Mouse (Mus musculus): Measurements from ENCODE around the gene Adprhl1.

DNA sequence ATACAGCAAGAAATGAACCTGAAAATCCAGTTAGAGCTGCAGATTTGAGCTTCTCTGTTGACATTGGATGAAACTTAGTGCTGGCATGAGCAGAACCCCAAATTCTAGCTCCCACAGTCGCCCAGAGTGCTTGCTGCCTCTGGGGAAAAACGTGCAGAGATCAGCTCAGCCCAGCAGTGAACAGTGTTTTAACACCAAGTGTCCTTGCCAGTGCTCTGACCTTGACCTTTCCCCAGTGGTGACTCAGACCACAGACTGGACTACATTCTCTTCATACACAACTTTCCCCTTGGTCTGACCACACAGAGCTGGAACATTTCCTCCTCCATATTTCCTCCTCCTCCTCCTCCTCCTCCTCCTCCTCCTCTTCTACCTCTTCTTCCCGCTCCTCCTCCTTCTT, 51.9 kb downstream of the Adprhl1 start:
- TF ChIP-seq BHLHE40 (IDR thresholded peaks at IDR 0.05; ENCODE audit: low read depth, low read length) (no peak), EP300 (IDR thresholded peaks at IDR 0.05; ENCODE audit: low read length) (no peak), POLR2A (IDR thresholded peaks at IDR 0.05; ENCODE audit: low read depth, low read length) (no peak), CTCF (conservative IDR thresholded peaks at IDR 0.05 in 1 of 2, IDR thresholded peaks at IDR 0.05 in 1 of 2; ENCODE audit: low read depth in 2 of 2, low read length in 2 of 2) (no peak), ZC3H11A (IDR thresholded peaks at IDR 0.05; ENCODE audit: low read depth, low read length) (no peak), MAZ (IDR thresholded peaks at IDR 0.05; ENCODE audit: low read depth, low read length) (no peak), SIN3A (IDR thresholded peaks at IDR 0.05; ENCODE audit: low read length) (no peak), CHD2 (IDR thresholded peaks at IDR 0.05; ENCODE audit: low read length) (no peak), ETS1 (conservative IDR thresholded peaks at IDR 0.05; ENCODE audit: low read depth, low read length) (no peak)

Data from CH12.LX (cell line).